Mouse (Mus musculus) heart, postnatal 0 days (tissue): Measurements from ENCODE around the gene Hsd17b1.

ENCODE experiments used
- CTCF ChIP-seq: IDR thresholded peaks from 2 replicates; pipeline ENCODE4 v1.5.1; 2016; ENCODE audit warnings: antibody characterized with exemption, control low read depth, low read depth
- EP300 ChIP-seq: IDR thresholded peaks from 2 replicates; pipeline ENCODE4 v1.6.1; 2016; ENCODE audit warnings: antibody characterized with exemption, low read depth

- TF ChIP-seq CTCF = no peak
- TF ChIP-seq EP300 = no peak
Observed at GRCm38 (mm10) chr11:101065002-101065401, 13.2 kb upstream of the Hsd17b1 start.
